In genomic region chr13:45963497-45964330, GRCm38 (mm10) we compare ENCODE assay signal across 8 mouse cellular contexts. TPM values are rescaled to one million over a fixed set of nuclear protein-coding genes. Genes with fewer than 3 reads are reported as not detected.
DNase-seq lines count a peak whose midpoint lies in the region; ATAC-seq and TF ChIP-seq lines count a peak whose summit lies in the region.

No protein-coding gene starts in this region.

- H3K27ac ChIP-seq in ES-Bruce4 (ENCODE audit: insufficient read depth, low read length), result no peak overlapping the region
- H3K27ac ChIP-seq in forebrain, embryonic 15.5 days (replicated peaks), result peak overlapping the region; percentile 97
- peak overlapping the region; percentile 99 for H3K27ac ChIP-seq in lung, postnatal 0 days (ENCODE audit: low read length)

- peaks cover 17% of the 10 kb centered on the region for H3K27me3 ChIP-seq in ES-Bruce4 (ENCODE audit: control insufficient read depth, insufficient read depth, low read length, poor library complexity, severe bottlenecking)
- H3K27me3 ChIP-seq in forebrain, embryonic 15.5 days, result 0 out of 2 replicates have a peak, but pooled peaks cover 2% of the 10 kb centered on the region
- H3K27me3 ChIP-seq in lung, postnatal 0 days (replicated peaks; ENCODE audit: insufficient read depth, low read length), result no peaks in the 10 kb centered on the region

- no peak for TF ChIP-seq EP300 in ES-Bruce4 (IDR thresholded peaks at IDR 0.05; ENCODE audit: insufficient read depth, low read depth, low read length)
- TF ChIP-seq EP300 in lung, postnatal 0 days (IDR thresholded peaks at IDR 0.05), result no peak

- peak; percentile 54 for ATAC-seq in cerebellum, adult (ENCODE audit: insufficient number of reproducible peaks, low FRiP score, low TSS enrichment)
- peak; percentile 53 for ATAC-seq in forebrain, embryonic 15.5 days (replicated peaks)
- ATAC-seq in lung, postnatal 0 days, result peak; percentile 65

- H3K4me3 ChIP-seq in ES-Bruce4 (ENCODE audit: low read depth, low read length), result peak overlapping the region; percentile 76
- H3K4me3 ChIP-seq in forebrain, embryonic 15.5 days, result peak overlapping the region; percentile 71
- H3K4me3 ChIP-seq in lung, postnatal 0 days (ENCODE audit: low read depth, low read length), result peak overlapping the region; percentile 98

- H3K9me3 ChIP-seq in ES-Bruce4 (replicated peaks; ENCODE audit: control insufficient read depth, insufficient read depth, low read length, poor library complexity, severe bottlenecking), result no peaks in the 10 kb centered on the region
- no peaks in the 10 kb centered on the region for H3K9me3 ChIP-seq in forebrain, embryonic 15.5 days
- no peaks in the 10 kb centered on the region for H3K9me3 ChIP-seq in lung, postnatal 0 days (ENCODE audit: low read length)

- peak; percentile 81 for DNase-seq in heart, postnatal 25 days (ENCODE audit: low spot score)
- DNase-seq in layer of hippocampus, postnatal 10 days (ENCODE audit: low spot score in 2 of 2), result peak; percentile 72 to 78
- DNase-seq in lung, postnatal 0 days (ENCODE audit: low spot score), result peak; percentile 90
- peak; percentile 59 for DNase-seq in ovary, postnatal 10 days (ENCODE audit: low spot score)
- peak; percentile 75 for DNase-seq in thymus, postnatal 0 days (ENCODE audit: low spot score)

- no peak for TF ChIP-seq POLR2A in ES-Bruce4 (IDR thresholded peaks at IDR 0.05; ENCODE audit: insufficient read depth, low read length)

- no peaks in the 10 kb centered on the region for H3K4me1 ChIP-seq in ES-Bruce4 (ENCODE audit: control insufficient read depth, insufficient read depth, low read length)
- peaks cover 50% of the 10 kb centered on the region for H3K4me1 ChIP-seq in forebrain, embryonic 15.5 days
- H3K4me1 ChIP-seq in lung, postnatal 0 days (ENCODE audit: insufficient read depth, low read depth, low read length), result peaks cover 13% of the 10 kb centered on the region; the same call in 1 of the 2 replicates

- under 1% methylated on average over 76 of the region's 95 CpGs for WGBS in forebrain, embryonic 15.5 days
- 3% methylated on average over 62 of the region's 95 CpGs for WGBS in lung, postnatal 0 days

- no peak for TF ChIP-seq CTCF in ES-Bruce4 (IDR thresholded peaks at IDR 0.05; ENCODE audit: low read depth, low read length)
- TF ChIP-seq CTCF in lung, postnatal 0 days (IDR thresholded peaks at IDR 0.05), result peak; percentile 50

- H3K4me2 ChIP-seq in forebrain, embryonic 15.5 days (replicated peaks), result peak overlapping the region; percentile 77
- H3K4me2 ChIP-seq in lung, postnatal 0 days (replicated peaks; ENCODE audit: low read depth, low read length), result peak overlapping the region; percentile 85

- H3K36me3 ChIP-seq in ES-Bruce4 (ENCODE audit: control insufficient read depth, insufficient read depth, low read length, poor library complexity, severe bottlenecking), result no peaks in the 10 kb centered on the region
- H3K36me3 ChIP-seq in forebrain, embryonic 15.5 days, result no peaks in the 10 kb centered on the region
- no peaks in the 10 kb centered on the region for H3K36me3 ChIP-seq in lung, postnatal 0 days (ENCODE audit: insufficient read depth, low read length)

- peak overlapping the region; percentile 87 for H3K9ac ChIP-seq in ES-Bruce4 (ENCODE audit: low read depth, poor library complexity, severe bottlenecking)
- H3K9ac ChIP-seq in forebrain, embryonic 15.5 days (replicated peaks), result peak overlapping the region; percentile 88
- H3K9ac ChIP-seq in lung, postnatal 0 days (replicated peaks; ENCODE audit: low read depth), result peak overlapping the region; percentile 98

- intact Hi-C loops in heart, postnatal 25 days (cut with DNase I), result loop anchor here (5.0 kb wide), 2 partner anchors 41 to 141 kb away; no protein-coding TSS in a partner anchor

RNA-seq across cellular contexts. Expression of gene Atxn1, which starts 1.1 kb away (rescaled TPM):
- 10.1 and 11.2 TPM in 2 replicates for polyA plus RNA-seq in ES-Bruce4 (2011; ENCODE audit: insufficient read depth, insufficient read length, low read depth, missing spikeins)
- polyA plus RNA-seq in forebrain, embryonic 15.5 days (2015; fragmentation: Nextera tagmentation; extraction: Ambion mirVana), result 11.6 and 12.8 TPM in 2 replicates
- total RNA-seq in heart, postnatal 25 days (2021), result 10 to 100 TPM; 35.1 to 36.0 TPM
- total RNA-seq in layer of hippocampus, postnatal 10 days (2021), result 10 to 100 TPM; 90.8 to 94.3 TPM
- 11.9 and 14.7 TPM in 2 replicates for polyA plus RNA-seq in lung, postnatal 0 days (2015; fragmentation: Nextera tagmentation; extraction: Ambion mirVana)
- 3.8 and 6.3 TPM in 2 replicates for polyA plus RNA-seq in thymus, postnatal 0 days (2015; fragmentation: Nextera tagmentation; extraction: Ambion mirVana)
